Mouse (Mus musculus): ENCODE results near the gene Mrpl34. TPM values are rescaled to one million over a fixed set of nuclear protein-coding genes. Genes with fewer than 3 reads are reported as not detected.

The Mrpl34 gene
- polyA plus RNA-seq, 1 experiment from 2014 or later: 196 TPM

GRCm38 (mm10) chr8:71465733-71466132, 974 bp downstream of the Mrpl34 start:
- H3K9me3 ChIP-seq (ENCODE audit: control insufficient read depth, low read length): no peaks in the 10 kb centered on the region
- H3K4me2 ChIP-seq (ENCODE audit: low read depth): peak overlapping the region; percentile 88
- no peak for DNase-seq (ENCODE audit: low spot score)
- WGBS: 82% methylated on average over 8 of the region's 8 CpGs
- no peak overlapping the region for H3K27ac ChIP-seq (ENCODE audit: low read depth, low read length)
- H3K9ac ChIP-seq (ENCODE audit: low read length): peak overlapping the region; percentile 76; the same call in 1 of the 2 replicates
- H3K36me3 ChIP-seq (ENCODE audit: control insufficient read depth, insufficient read depth, low read length): peaks cover 6% of the 10 kb centered on the region
- no peaks in the 10 kb centered on the region for H3K27me3 ChIP-seq (ENCODE audit: control insufficient read depth, insufficient read depth, low read length)
- ATAC-seq (ENCODE audit: insufficient read depth, low FRiP score, low TSS enrichment): no peak
- peaks cover 22% of the 10 kb centered on the region for H3K4me1 ChIP-seq (ENCODE audit: control insufficient read depth, insufficient read depth, low read length)
- H3K4me3 ChIP-seq (ENCODE audit: low read depth, low read length): peak overlapping the region; percentile 63

- ATAC-seq (ENCODE audit: insufficient read depth, low FRiP score, low TSS enrichment) (no peak), DNase-seq (ENCODE audit: low spot score) (no peak)
- Histone ChIP-seq H3K4me3 (ENCODE audit: low read depth, low read length) (no peak overlapping the region), H3K36me3 (ENCODE audit: control insufficient read depth, insufficient read depth, low read length) (peaks cover 4% of the 10 kb centered on the region; the same call in 1 of the 2 replicates), H3K27ac (ENCODE audit: low read depth, low read length) (no peak overlapping the region), H3K27me3 (ENCODE audit: control insufficient read depth, insufficient read depth, low read length) (no peaks in the 10 kb centered on the region), H3K4me2 (ENCODE audit: low read depth) (no peak overlapping the region), H3K9ac (ENCODE audit: low read length) (no peak overlapping the region), H3K9me3 (ENCODE audit: control insufficient read depth, low read length) (no peaks in the 10 kb centered on the region), H3K4me1 (ENCODE audit: control insufficient read depth, insufficient read depth, low read length) (peaks cover 22% of the 10 kb centered on the region)
- 98% methylated on average over 5 of the region's 5 CpGs for WGBS
These were observed 1.4 kb downstream of the Mrpl34 start for GRCm38 (mm10) chr8:71466198-71466597.

- ATAC-seq (ENCODE audit: insufficient read depth, low FRiP score, low TSS enrichment): no peak
- peaks cover 20% of the 10 kb centered on the region for H3K4me1 ChIP-seq (ENCODE audit: control insufficient read depth, insufficient read depth, low read length)
- WGBS: 91% methylated on average over 2 of the region's 2 CpGs
These were observed 2.4 kb downstream of the Mrpl34 start for GRCm38 (mm10) chr8:71467201-71467600.

GRCm38 (mm10) chr8:71468001-71468400, 3.2 kb downstream of the Mrpl34 start:
- Histone ChIP-seq H3K9me3 (ENCODE audit: control insufficient read depth, low read length) (no peaks in the 10 kb centered on the region), H3K4me3 (ENCODE audit: low read depth, low read length) (no peak overlapping the region), H3K4me2 (ENCODE audit: low read depth) (no peak overlapping the region), H3K27ac (ENCODE audit: low read depth, low read length) (no peak overlapping the region), H3K36me3 (ENCODE audit: control insufficient read depth, insufficient read depth, low read length) (peaks cover 5% of the 10 kb centered on the region; the same call in 1 of the 2 replicates), H3K4me1 (ENCODE audit: control insufficient read depth, insufficient read depth, low read length) (peaks cover 17% of the 10 kb centered on the region), H3K27me3 (ENCODE audit: control insufficient read depth, insufficient read depth, low read length) (no peaks in the 10 kb centered on the region), H3K9ac (ENCODE audit: low read length) (no peak overlapping the region)
- 94% methylated on average over 1 of the region's 1 CpGs for WGBS
- no peak for ATAC-seq (ENCODE audit: insufficient read depth, low FRiP score, low TSS enrichment)
- DNase-seq (ENCODE audit: low spot score): no peak

More at GRCm38 (mm10) chr8:71467201-71467600, 2.4 kb downstream of the Mrpl34 start:
- no peak for DNase-seq (ENCODE audit: low spot score)
- Histone ChIP-seq H3K9ac (ENCODE audit: low read length) (no peak overlapping the region), H3K36me3 (ENCODE audit: control insufficient read depth, insufficient read depth, low read length) (peaks cover 3% of the 10 kb centered on the region; the same call in 1 of the 2 replicates), H3K9me3 (ENCODE audit: control insufficient read depth, low read length) (no peaks in the 10 kb centered on the region), H3K27me3 (ENCODE audit: control insufficient read depth, insufficient read depth, low read length) (no peaks in the 10 kb centered on the region), H3K4me3 (ENCODE audit: low read depth, low read length) (no peak overlapping the region), H3K27ac (ENCODE audit: low read depth, low read length) (no peak overlapping the region), H3K4me2 (ENCODE audit: low read depth) (no peak overlapping the region)

- H3K9ac ChIP-seq (ENCODE audit: low read length): peak within 1 kb of the TSS; percentile 73
- DNase-seq (ENCODE audit: low spot score) (peak; percentile 99), ATAC-seq (ENCODE audit: insufficient read depth, low FRiP score, low TSS enrichment) (peak; percentile 84)
- H3K4me3 ChIP-seq (ENCODE audit: low read depth, low read length): peak within 1 kb of the TSS; percentile 91
- no peaks in the 10 kb centered on the region for H3K9me3 ChIP-seq (ENCODE audit: control insufficient read depth, low read length)
- peak within 1 kb of the TSS; percentile 88 for H3K4me2 ChIP-seq (ENCODE audit: low read depth)
- H3K27ac ChIP-seq (ENCODE audit: low read depth, low read length): peak within 1 kb of the TSS; percentile 67
- WGBS: 0% methylated on average over 52 of the region's 52 CpGs
- no peaks in the 10 kb centered on the region for H3K27me3 ChIP-seq (ENCODE audit: control insufficient read depth, insufficient read depth, low read length)
- peaks cover 5% of the 10 kb centered on the region; the same call in 1 of the 2 replicates for H3K36me3 ChIP-seq (ENCODE audit: control insufficient read depth, insufficient read depth, low read length)
- peaks cover 14% of the 10 kb centered on the region for H3K4me1 ChIP-seq (ENCODE audit: control insufficient read depth, insufficient read depth, low read length)
These were observed 4.2 kb downstream of the Mrpl34 start, which contains the start of gene Dda1 for GRCm38 (mm10) chr8:71468916-71469315. Gene Dda1 (plus strand): TSS chr8:71469199.

- DNase-seq (ENCODE audit: low spot score) (peak; percentile 59), ATAC-seq (ENCODE audit: insufficient read depth, low FRiP score, low TSS enrichment) (peak; percentile 39; the same call in 1 of the 2 replicates)
- Histone ChIP-seq H3K9ac (ENCODE audit: low read length) (peak overlapping the region; percentile 73), H3K27ac (ENCODE audit: low read depth, low read length) (peak overlapping the region; percentile 67), H3K36me3 (ENCODE audit: control insufficient read depth, insufficient read depth, low read length) (peaks cover 7% of the 10 kb centered on the region; the same call in 1 of the 2 replicates), H3K27me3 (ENCODE audit: control insufficient read depth, insufficient read depth, low read length) (no peaks in the 10 kb centered on the region), H3K4me2 (ENCODE audit: low read depth) (peak overlapping the region; percentile 88), H3K9me3 (ENCODE audit: control insufficient read depth, low read length) (no peaks in the 10 kb centered on the region), H3K4me3 (ENCODE audit: low read depth, low read length) (peak overlapping the region; percentile 91), H3K4me1 (ENCODE audit: control insufficient read depth, insufficient read depth, low read length) (peaks cover 10% of the 10 kb centered on the region)
- WGBS: 0% methylated on average over 22 of the region's 24 CpGs
These were observed 4.7 kb downstream of the Mrpl34 start for GRCm38 (mm10) chr8:71469411-71469810.

GRCm38 (mm10) chr8:71470146-71470912, 5.6 kb downstream of the Mrpl34 start:
- Histone ChIP-seq H3K4me1 (ENCODE audit: control insufficient read depth, insufficient read depth, low read length) (peaks cover 9% of the 10 kb centered on the region), H3K4me2 (ENCODE audit: low read depth) (peak overlapping the region; percentile 88), H3K9me3 (ENCODE audit: control insufficient read depth, low read length) (no peaks in the 10 kb centered on the region), H3K9ac (ENCODE audit: low read length) (peak overlapping the region; percentile 73), H3K27ac (ENCODE audit: low read depth, low read length) (no peak overlapping the region), H3K27me3 (ENCODE audit: control insufficient read depth, insufficient read depth, low read length) (no peaks in the 10 kb centered on the region), H3K36me3 (ENCODE audit: control insufficient read depth, insufficient read depth, low read length) (peaks cover 7% of the 10 kb centered on the region; the same call in 1 of the 2 replicates), H3K4me3 (ENCODE audit: low read depth, low read length) (peak overlapping the region; percentile 91)
- 96% methylated on average over 3 of the region's 3 CpGs for WGBS
- ATAC-seq (ENCODE audit: insufficient read depth, low FRiP score, low TSS enrichment) (no peak), DNase-seq (ENCODE audit: low spot score) (no peak)

GRCm38 (mm10) chr8:71470913-71471255, 6.1 kb downstream of the Mrpl34 start:
- H3K9ac ChIP-seq (ENCODE audit: low read length): no peak overlapping the region; the same call in 1 of the 2 replicates

GRCm38 (mm10) chr8:71471861-71472260, 7.1 kb downstream of the Mrpl34 start:
- Histone ChIP-seq H3K4me3 (ENCODE audit: low read depth, low read length) (no peak overlapping the region), H3K4me1 (ENCODE audit: control insufficient read depth, insufficient read depth, low read length) (peaks cover 13% of the 10 kb centered on the region), H3K9me3 (ENCODE audit: control insufficient read depth, low read length) (no peaks in the 10 kb centered on the region), H3K27ac (ENCODE audit: low read depth, low read length) (no peak overlapping the region), H3K27me3 (ENCODE audit: control insufficient read depth, insufficient read depth, low read length) (no peaks in the 10 kb centered on the region), H3K4me2 (ENCODE audit: low read depth) (no peak overlapping the region), H3K36me3 (ENCODE audit: control insufficient read depth, insufficient read depth, low read length) (peaks cover 7% of the 10 kb centered on the region; the same call in 1 of the 2 replicates), H3K9ac (ENCODE audit: low read length) (no peak overlapping the region)
- ATAC-seq (ENCODE audit: insufficient read depth, low FRiP score, low TSS enrichment): no peak
- no peak for DNase-seq (ENCODE audit: low spot score)
- WGBS: 97% methylated on average over 17 of the region's 17 CpGs

More at GRCm38 (mm10) chr8:71470913-71471255, 6.1 kb downstream of the Mrpl34 start:
- Histone ChIP-seq H3K4me3 (ENCODE audit: low read depth, low read length) (no peak overlapping the region), H3K4me1 (ENCODE audit: control insufficient read depth, insufficient read depth, low read length) (peaks cover 10% of the 10 kb centered on the region), H3K27me3 (ENCODE audit: control insufficient read depth, insufficient read depth, low read length) (no peaks in the 10 kb centered on the region), H3K4me2 (ENCODE audit: low read depth) (no peak overlapping the region), H3K9me3 (ENCODE audit: control insufficient read depth, low read length) (no peaks in the 10 kb centered on the region), H3K36me3 (ENCODE audit: control insufficient read depth, insufficient read depth, low read length) (peaks cover 7% of the 10 kb centered on the region; the same call in 1 of the 2 replicates), H3K27ac (ENCODE audit: low read depth, low read length) (no peak overlapping the region)
- ATAC-seq (ENCODE audit: insufficient read depth, low FRiP score, low TSS enrichment) (no peak), DNase-seq (ENCODE audit: low spot score) (no peak)
- 88% methylated on average over 5 of the region's 5 CpGs for WGBS

Data from neural tube, embryonic 11.5 days (tissue).